ENCODE assay signal across 9 mouse cellular contexts in genomic region chr15:95762661-95763303, GRCm38 (mm10). TPM values are rescaled to one million over a fixed set of nuclear protein-coding genes. Genes with fewer than 3 reads are reported as not detected.
DNase-seq lines count a peak whose midpoint lies in the region; ATAC-seq and TF ChIP-seq lines count a peak whose summit lies in the region.
"Had no signal": no experiment of that assay in that cellular context is flagged by ENCODE, and none has a peak within 500 bp of the region (broad histone marks: within the 10 kb centered on the region; RNA-seq: fewer than 3 reads in every experiment).

No protein-coding gene starts in this region.

- no peaks in the 10 kb centered on the region for H3K79me2 ChIP-seq in heart, adult 2 months (replicated peaks; ENCODE audit: control insufficient read depth, insufficient read depth, low read length)

- 37% methylated on average over 12 of the region's 12 CpGs for WGBS in heart, adult 2 months
- 38% methylated on average over 12 of the region's 12 CpGs for WGBS in liver, postnatal 0 days (ENCODE audit: insufficient replicate concordance)
- WGBS in neural tube, embryonic 14.5 days, result 40% methylated on average over 12 of the region's 12 CpGs
- WGBS in stomach, postnatal 0 days, result 38% methylated on average over 12 of the region's 12 CpGs

- H3K9me3 ChIP-seq in liver, postnatal 0 days (ENCODE audit: low read length), result no peaks in the 10 kb centered on the region
- H3K9me3 ChIP-seq in neural tube, embryonic 14.5 days (ENCODE audit: control insufficient read depth, low read length), result no peaks in the 10 kb centered on the region
- no peaks in the 10 kb centered on the region for H3K9me3 ChIP-seq in stomach, postnatal 0 days (ENCODE audit: control insufficient read depth, low read length)
- H3K9me3 ChIP-seq: embryonic facial prominence, embryonic 12.5 days had no signal

- intact Hi-C loops in heart, adult 2 months (cut with DNase I), result loop anchor here (10.0 kb wide), 2 partner anchors 512 to 612 kb away; no protein-coding TSS in a partner anchor

- no peak overlapping the region for H3K27ac ChIP-seq in heart, adult 2 months
- H3K27ac ChIP-seq in liver, postnatal 0 days (ENCODE audit: low read depth), result no peak overlapping the region
- no peak overlapping the region for H3K27ac ChIP-seq in neural tube, embryonic 14.5 days (ENCODE audit: low read depth, low read length)
- no peak overlapping the region for H3K27ac ChIP-seq in stomach, postnatal 0 days (replicated peaks)
- H3K27ac ChIP-seq: embryonic facial prominence, embryonic 12.5 days had no signal

- TF ChIP-seq EP300 in heart, adult 2 months (IDR thresholded peaks at IDR 0.05; ENCODE audit: insufficient read depth, low read depth, low read length), result 0 out of 2 replicates have a peak, but pooled peaks have one; percentile 63
- no peak for TF ChIP-seq EP300 in liver, postnatal 0 days (IDR thresholded peaks at IDR 0.05; ENCODE audit: low read depth)
- no peak for TF ChIP-seq EP300 in stomach, postnatal 0 days (optimal IDR thresholded peaks at IDR 0.05)

- H3K4me2 ChIP-seq in liver, postnatal 0 days (ENCODE audit: low read depth, low read length), result no peak overlapping the region
- no peak overlapping the region for H3K4me2 ChIP-seq in neural tube, embryonic 14.5 days (ENCODE audit: low read depth, low read length)
- H3K4me2 ChIP-seq in stomach, postnatal 0 days (replicated peaks; ENCODE audit: low read depth), result no peak overlapping the region
- H3K4me2 ChIP-seq: embryonic facial prominence, embryonic 12.5 days had no signal

- no peak overlapping the region for H3K4me3 ChIP-seq in heart, adult 2 months
- H3K4me3 ChIP-seq in liver, postnatal 0 days (ENCODE audit: low read depth, low read length), result no peak overlapping the region
- H3K4me3 ChIP-seq in neural tube, embryonic 14.5 days (ENCODE audit: low read depth, low read length), result no peak overlapping the region
- H3K4me3 ChIP-seq in stomach, postnatal 0 days (ENCODE audit: low read depth, low read length), result no peak overlapping the region
- H3K4me3 ChIP-seq: embryonic facial prominence, embryonic 12.5 days had no signal

- TF ChIP-seq POLR2A in heart, adult 2 months (IDR thresholded peaks at IDR 0.05; ENCODE audit: insufficient read depth, low read depth, low read length), result no peak

- no peaks in the 10 kb centered on the region for H3K36me3 ChIP-seq in heart, adult 2 months (ENCODE audit: control insufficient read depth, insufficient read depth, low read length)
- no peaks in the 10 kb centered on the region for H3K36me3 ChIP-seq in liver, postnatal 0 days (replicated peaks; ENCODE audit: insufficient read depth, low read length)
- H3K36me3 ChIP-seq in neural tube, embryonic 14.5 days (ENCODE audit: control insufficient read depth, insufficient read depth, low read length), result no peaks in the 10 kb centered on the region
- no peaks in the 10 kb centered on the region for H3K36me3 ChIP-seq in stomach, postnatal 0 days (ENCODE audit: control insufficient read depth, insufficient read depth, low read length)
- H3K36me3 ChIP-seq: embryonic facial prominence, embryonic 12.5 days had no signal

- DNase-seq in 416B (ENCODE audit: low read depth), result peak; percentile 78
- DNase-seq in adrenal gland, adult 2 months, result peak; percentile 79
- peak; percentile 84 for DNase-seq in embryo, embryonic 11 days
- DNase-seq in heart, adult 2 months, result peak; percentile 69 to 85
- peak; percentile 89 for DNase-seq in kidney, postnatal 10 days
- peak; percentile 84 for DNase-seq in liver, postnatal 0 days
- peak; percentile 82 for DNase-seq in stomach, postnatal 0 days (ENCODE audit: low spot score)

- ATAC-seq in liver, postnatal 0 days, result peak; percentile 77
- ATAC-seq in neural tube, embryonic 14.5 days (ENCODE audit: low read depth), result peak; percentile 81
- peak; percentile 85 for ATAC-seq in stomach, postnatal 0 days (ENCODE audit: low FRiP score, low TSS enrichment)

- H3K4me1 ChIP-seq in heart, adult 2 months (ENCODE audit: control insufficient read depth, insufficient read depth, low read length), result no peaks in the 10 kb centered on the region
- H3K4me1 ChIP-seq in liver, postnatal 0 days (ENCODE audit: insufficient read depth), result no peaks in the 10 kb centered on the region
- no peaks in the 10 kb centered on the region for H3K4me1 ChIP-seq in neural tube, embryonic 14.5 days (ENCODE audit: control insufficient read depth, insufficient read depth, low read length)
- no peaks in the 10 kb centered on the region for H3K4me1 ChIP-seq in stomach, postnatal 0 days (replicated peaks; ENCODE audit: control insufficient read depth, insufficient read depth)
- H3K4me1 ChIP-seq: embryonic facial prominence, embryonic 12.5 days had no signal

- TF ChIP-seq CTCF in heart, adult 2 months (IDR thresholded peaks at IDR 0.05), result peak; percentile 85
- TF ChIP-seq CTCF in liver, postnatal 0 days (IDR thresholded peaks at IDR 0.05; ENCODE audit: low read depth), result peak; percentile 87
- peak; percentile 91 for TF ChIP-seq CTCF in stomach, postnatal 0 days (IDR thresholded peaks at IDR 0.05; ENCODE audit: low read depth)

- H3K27me3 ChIP-seq in heart, adult 2 months (ENCODE audit: control insufficient read depth, insufficient read depth, low read length), result no peaks in the 10 kb centered on the region
- no peaks in the 10 kb centered on the region for H3K27me3 ChIP-seq in liver, postnatal 0 days (ENCODE audit: insufficient read depth, low read length)
- no peaks in the 10 kb centered on the region for H3K27me3 ChIP-seq in neural tube, embryonic 14.5 days (ENCODE audit: control insufficient read depth, insufficient read depth, low read length)
- H3K27me3 ChIP-seq in stomach, postnatal 0 days (ENCODE audit: control insufficient read depth, insufficient read depth, low read length), result no peaks in the 10 kb centered on the region
- H3K27me3 ChIP-seq: embryonic facial prominence, embryonic 12.5 days had no signal

- H3K9ac ChIP-seq in heart, adult 2 months (ENCODE audit: low read depth, low read length), result no peak overlapping the region
- no peak overlapping the region for H3K9ac ChIP-seq in liver, postnatal 0 days (replicated peaks)
- no peak overlapping the region for H3K9ac ChIP-seq in neural tube, embryonic 14.5 days (replicated peaks; ENCODE audit: low read depth, low read length)
- H3K9ac ChIP-seq in stomach, postnatal 0 days (ENCODE audit: low read length), result no peak overlapping the region
- H3K9ac ChIP-seq: embryonic facial prominence, embryonic 12.5 days had no signal

RNA-seq across cellular contexts. Expression of gene Ano6, which starts 27.9 kb away (rescaled TPM):
- total RNA-seq in adrenal gland, adult 2 months (2021), result 10 to 100 TPM; 69.6 to 90.3 TPM
- 20.6 and 28.6 TPM in 2 replicates for polyA plus RNA-seq in adrenal gland, adult 2 months (2012; rRNA removed)
- total RNA-seq in heart, adult 2 months (2021), result 10 to 100 TPM; 17.3 to 19.6 TPM
- polyA plus RNA-seq in heart, adult 2 months (2012; rRNA removed), result 14.1 and 22.5 TPM in 2 replicates
- 6.0 and 6.9 TPM in 2 replicates for polyA plus RNA-seq in liver, postnatal 0 days (2015; fragmentation: Nextera tagmentation; extraction: Ambion mirVana)
- polyA plus RNA-seq in neural tube, embryonic 14.5 days (2014; fragmentation: Nextera tagmentation; extraction: Ambion mirVana), result 32.3 and 36.8 TPM in 2 replicates
- 16.2 and 16.5 TPM in 2 replicates for polyA plus RNA-seq in stomach, postnatal 0 days (2015; fragmentation: Nextera tagmentation; extraction: Ambion mirVana)
